Mouse (Mus musculus) heart, postnatal 4 days (tissue): ENCODE results near the gene Cacnb1. TPM values are rescaled to one million over a fixed set of nuclear protein-coding genes. Genes with fewer than 3 reads are reported as not detected.
A peak's percentile ranks its signal among the peaks of the same experiment; 100 is the strongest.

Source experiments
- DNase-seq: peaks from one replicate; pipeline ENCODE4 v3.0.0; 2021
- total RNA-seq, 2 experiments: library from RNA; stranded (reverse); gene quantifications; 2 replicates each; pipeline ENCODE4 v1.2.3; 2021

The Cacnb1 gene
- total RNA-seq, 2 experiments from 2014 or later: 7.4 to 7.5 TPM

- DNase-seq: peak; percentile 51
Observed at GRCm38 (mm10) chr11:97985727-97986677, 36.8 kb downstream of the Cacnb1 start, which contains the start of gene Plxdc1. Plxdc1 (minus strand) TSS chr11:97986444.

GRCm38 (mm10) chr11:97983983-97984382, 38.9 kb downstream of the Cacnb1 start:
- DNase-seq: no peak

DNA sequence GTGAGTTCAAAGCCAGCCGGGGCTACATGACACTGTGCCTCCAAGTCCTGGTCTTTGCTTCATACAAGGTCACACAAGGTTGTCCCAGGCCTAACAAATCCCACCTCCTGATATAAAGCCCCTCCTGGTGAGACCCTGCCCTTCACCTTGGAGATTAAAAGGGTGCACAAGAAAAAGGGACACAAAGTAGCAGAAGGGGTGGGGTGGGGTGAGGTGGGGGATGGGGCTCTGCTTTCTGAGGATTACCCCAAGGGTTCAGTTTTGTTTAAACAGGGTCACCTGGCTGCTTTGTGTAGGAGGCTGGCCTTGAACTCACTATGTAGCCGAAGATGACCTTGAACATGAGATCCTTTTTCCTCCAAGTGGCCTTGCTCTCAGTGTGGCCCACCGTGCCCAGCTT, 39.3 kb downstream of the Cacnb1 start:
- no peak for DNase-seq

DNA sequence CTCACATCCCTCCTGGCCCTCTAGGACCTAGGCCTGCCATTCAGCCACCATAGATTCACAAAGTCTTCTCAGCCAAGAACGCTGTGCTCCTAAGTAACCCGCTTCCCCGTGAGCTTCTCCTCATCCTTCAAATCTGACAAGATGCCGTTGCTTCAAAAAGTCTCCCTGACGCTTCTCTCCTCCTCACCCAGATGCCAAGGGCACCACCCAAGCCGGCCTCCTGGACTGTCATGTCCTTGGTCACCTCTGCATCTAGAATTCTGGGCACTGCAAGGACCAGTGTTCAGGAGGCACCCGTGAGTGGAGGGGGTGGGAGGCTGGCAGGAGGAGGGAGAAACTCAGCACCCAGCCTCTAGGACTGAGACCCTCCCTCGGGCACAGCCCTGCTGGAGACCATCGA, 40.1 kb downstream of the Cacnb1 start:
- no peak for DNase-seq

GRCm38 (mm10) chr11:97980531-97980966, 42.3 kb downstream of the Cacnb1 start:
- peak; percentile 78 for DNase-seq

DNA sequence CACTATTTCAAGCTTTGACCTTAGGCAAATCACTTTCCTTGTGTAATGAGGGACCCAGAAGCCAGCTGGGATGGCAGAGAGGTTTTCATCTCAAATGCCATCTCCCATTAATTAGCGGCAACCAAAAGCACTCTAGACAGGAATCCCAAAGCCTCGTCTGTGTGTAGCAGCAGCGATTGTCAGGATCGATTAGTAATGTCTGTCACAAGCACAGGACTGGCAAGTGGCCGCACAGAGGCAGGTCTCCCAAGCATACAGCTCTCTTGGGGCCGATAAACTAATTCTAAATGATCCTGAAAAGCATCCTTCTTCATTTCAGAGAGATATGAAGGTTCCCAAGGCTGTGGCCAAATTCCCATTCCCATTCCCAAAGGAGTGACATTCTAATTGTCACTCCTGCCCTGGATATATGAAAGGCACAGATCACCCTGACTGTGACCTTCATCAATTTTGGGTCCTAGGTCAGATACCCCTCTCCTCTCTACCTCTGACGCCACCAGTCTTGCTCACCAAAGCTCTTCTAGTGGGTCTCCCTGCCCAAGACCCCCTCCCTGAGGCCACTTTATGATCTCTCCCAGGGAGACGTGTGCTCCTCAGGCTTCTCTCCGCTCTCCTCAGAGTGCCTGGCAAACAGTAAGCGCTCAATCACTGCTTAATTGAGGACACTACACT, 42.9 kb downstream of the Cacnb1 start:
- no peak for DNase-seq

- no peak for DNase-seq
Observed at GRCm38 (mm10) chr11:97978392-97978791, 44.4 kb downstream of the Cacnb1 start.

DNA sequence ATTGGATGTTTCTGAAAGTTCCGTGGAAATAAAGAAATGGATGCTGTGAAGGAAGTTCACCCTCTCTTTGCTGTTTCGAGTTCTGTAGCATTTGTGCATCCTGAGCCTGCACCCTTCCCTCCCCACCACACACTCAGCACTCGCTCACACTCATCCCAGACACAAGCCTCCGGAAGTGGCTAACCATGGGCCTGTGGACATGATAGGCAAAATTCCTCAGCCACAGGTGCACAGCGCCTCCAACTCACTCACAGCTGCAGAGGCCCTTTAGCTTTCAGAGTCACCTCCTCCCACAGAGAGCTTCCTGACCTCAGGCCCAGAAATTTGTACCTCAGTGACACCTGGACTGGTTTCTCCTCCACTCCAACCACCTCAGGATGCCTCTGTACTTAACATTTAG, 45.0 kb downstream of the Cacnb1 start:
- DNase-seq: no peak

GRCm38 (mm10) chr11:97974746-97975145, 48.1 kb downstream of the Cacnb1 start:
- DNase-seq: no peak

DNA sequence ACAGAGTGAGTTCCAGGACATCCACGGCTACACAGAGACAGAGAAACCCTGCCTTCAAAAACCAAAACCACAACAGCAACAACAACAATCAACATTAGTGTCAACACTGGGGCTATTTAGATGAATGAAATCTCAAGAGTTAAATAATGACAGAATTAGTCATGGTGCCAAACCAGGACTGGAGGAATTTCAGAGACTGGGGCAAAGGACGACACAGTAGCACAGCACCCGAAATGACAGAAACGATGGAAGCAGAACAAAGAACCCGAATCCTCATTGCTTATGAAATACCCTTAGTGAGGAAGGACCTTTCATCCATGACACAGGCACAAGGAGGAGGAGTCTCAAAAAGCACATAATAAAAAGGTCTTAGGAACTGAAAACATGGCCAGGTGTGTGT, 48.7 kb downstream of the Cacnb1 start:
- no peak for DNase-seq

DNA sequence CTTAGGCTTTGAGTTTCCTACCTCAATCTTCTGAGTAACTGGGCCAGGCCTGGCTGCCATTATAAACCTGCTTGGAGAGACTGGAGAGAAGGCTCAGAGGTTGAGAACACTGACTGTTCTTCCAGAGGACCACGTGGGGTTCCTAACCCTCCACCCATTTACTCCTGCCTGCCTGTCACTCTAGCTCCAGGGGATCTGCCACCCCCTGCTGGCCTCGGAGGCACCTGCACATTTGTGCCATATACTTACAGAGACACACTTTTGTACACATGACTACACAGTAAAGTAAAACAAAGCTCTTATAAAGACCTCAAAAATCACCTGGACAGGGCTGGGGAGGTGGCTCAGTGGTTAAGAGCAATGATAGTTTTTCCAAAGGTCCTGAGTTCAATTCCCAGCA, 50.4 kb downstream of the Cacnb1 start:
- no peak for DNase-seq

GRCm38 (mm10) chr11:97971232-97971631, 51.6 kb downstream of the Cacnb1 start:
- DNase-seq: peak; percentile 85

- no peak for DNase-seq
Observed at GRCm38 (mm10) chr11:97970771-97971170, 52.1 kb downstream of the Cacnb1 start.

- no peak for DNase-seq
Observed at GRCm38 (mm10) chr11:97968385-97968784, 54.4 kb downstream of the Cacnb1 start.

DNA sequence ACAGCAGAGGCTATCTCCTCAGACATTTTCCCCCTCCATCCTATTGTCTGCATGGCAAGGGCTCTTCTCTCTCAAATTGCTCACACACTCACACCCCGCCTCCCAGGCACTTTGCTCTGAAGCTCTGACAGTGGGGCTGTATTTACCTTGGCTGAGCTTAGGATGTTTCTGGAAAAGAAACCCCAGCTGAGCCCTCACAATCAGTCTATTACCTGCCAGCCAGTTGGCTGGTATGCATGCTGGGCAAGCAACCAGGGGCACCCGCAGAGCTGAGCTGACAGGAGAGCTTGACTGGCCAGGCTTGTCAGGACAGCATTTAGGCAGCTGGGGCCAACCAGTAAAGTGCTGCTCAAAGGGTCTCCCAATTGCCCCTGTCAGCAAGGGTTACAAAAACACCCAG, 55.7 kb downstream of the Cacnb1 start:
- peak; percentile 62 for DNase-seq

- DNase-seq: no peak
Observed at GRCm38 (mm10) chr11:97960907-97961306, 61.9 kb downstream of the Cacnb1 start.

- no peak for DNase-seq
Observed at GRCm38 (mm10) chr11:97959300-97959680, 63.5 kb downstream of the Cacnb1 start.

- DNase-seq: no peak
Observed at GRCm38 (mm10) chr11:97958641-97959299, 64.1 kb downstream of the Cacnb1 start.

- DNase-seq: no peak
Observed at GRCm38 (mm10) chr11:97956905-97957560, 65.8 kb downstream of the Cacnb1 start.

DNA sequence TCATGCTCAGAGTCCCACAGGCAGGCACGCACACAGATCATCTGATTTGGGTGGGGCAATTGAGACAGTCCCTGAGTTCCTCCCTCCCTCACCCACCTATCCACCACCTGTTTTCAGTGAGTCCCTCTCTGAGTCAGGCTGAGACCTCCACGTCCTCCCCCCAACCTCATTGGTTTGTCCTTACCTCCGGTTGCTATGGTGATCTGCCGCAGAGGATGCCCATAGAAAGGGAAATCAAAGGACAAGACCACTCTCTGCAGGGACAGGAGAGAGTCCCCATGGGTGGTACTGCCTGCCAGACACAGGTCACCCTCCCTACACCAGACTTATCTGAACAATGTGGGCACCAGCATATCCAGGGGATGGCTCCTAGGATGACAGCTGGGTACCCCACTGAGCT, 66.9 kb downstream of the Cacnb1 start:
- DNase-seq: no peak

DNA sequence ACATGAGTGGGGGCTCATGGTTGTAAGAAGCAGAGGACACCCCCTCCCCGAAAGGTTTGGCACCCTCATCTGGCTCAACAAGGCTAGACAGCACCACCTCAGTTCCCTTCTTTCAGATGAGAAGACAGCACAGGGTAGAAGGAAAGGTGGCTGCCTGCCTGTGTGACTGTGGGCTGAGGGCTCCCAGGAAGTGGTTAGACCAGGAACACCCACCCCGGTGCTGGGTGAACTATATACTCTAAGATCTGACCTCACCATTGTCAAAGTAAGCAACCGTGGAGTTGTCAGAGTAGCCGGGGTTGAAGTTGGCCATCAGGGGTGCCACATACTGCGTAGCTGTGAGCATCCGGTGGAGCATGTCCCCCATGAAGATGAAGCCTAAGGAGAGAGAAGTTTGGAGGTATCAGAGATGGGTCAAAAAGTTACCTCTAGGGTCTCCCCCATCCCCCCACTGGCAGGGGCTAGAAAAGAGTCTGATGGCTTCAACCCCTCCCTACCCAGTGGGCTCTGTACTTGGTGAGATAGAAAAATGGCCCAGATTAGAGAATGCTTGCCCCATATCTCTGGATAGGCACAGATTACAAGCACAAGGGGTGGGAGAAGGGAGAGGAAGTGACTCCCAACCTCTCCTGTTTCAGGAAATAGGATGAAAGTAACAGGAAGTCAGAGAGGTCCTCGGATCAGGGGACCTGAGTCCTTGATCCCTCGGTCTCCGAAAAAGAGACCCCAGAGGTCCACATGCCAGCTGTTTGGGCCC, 67.5 kb downstream of the Cacnb1 start:
- no peak for DNase-seq
